Mouse (Mus musculus): ENCODE data around the gene Rasl10a.

GRCm38 (mm10) chr11:5060756-5061412, 3.0 kb downstream of the Rasl10a start:
- TF ChIP-seq CTCF (IDR thresholded peaks at IDR 0.05; ENCODE audit: low read depth, low read length), result no peak
- TF ChIP-seq GATA1 (IDR thresholded peaks at IDR 0.05; ENCODE audit: borderline replicate concordance, low read length), result no peak
- no peak for TF ChIP-seq TAL1 (conservative IDR thresholded peaks at IDR 0.05; ENCODE audit: low read depth, low read length)
- no peak for TF ChIP-seq POLR2AphosphoS5 (IDR thresholded peaks at IDR 0.05; ENCODE audit: insufficient replicate concordance, low read depth, low read length)
